Mouse (Mus musculus) liver, adult 2 months (tissue): ENCODE results near the gene Fbxl18.

Experiments
- CTCF ChIP-seq: fragments of 200-500 bp; IDR thresholded peaks from 2 replicates; pipeline ENCODE4 v1.5.1; 2011; ENCODE audit warnings: low read depth, low read length, control low read depth
- POLR2A ChIP-seq: fragments of 200-500 bp; IDR thresholded peaks from 2 replicates; pipeline ENCODE4 v1.6.1; 2011; ENCODE audit warnings: low read length, control low read depth; ENCODE audit not compliant: insufficient read depth; ENCODE audit errors: extremely low read depth

DNA sequence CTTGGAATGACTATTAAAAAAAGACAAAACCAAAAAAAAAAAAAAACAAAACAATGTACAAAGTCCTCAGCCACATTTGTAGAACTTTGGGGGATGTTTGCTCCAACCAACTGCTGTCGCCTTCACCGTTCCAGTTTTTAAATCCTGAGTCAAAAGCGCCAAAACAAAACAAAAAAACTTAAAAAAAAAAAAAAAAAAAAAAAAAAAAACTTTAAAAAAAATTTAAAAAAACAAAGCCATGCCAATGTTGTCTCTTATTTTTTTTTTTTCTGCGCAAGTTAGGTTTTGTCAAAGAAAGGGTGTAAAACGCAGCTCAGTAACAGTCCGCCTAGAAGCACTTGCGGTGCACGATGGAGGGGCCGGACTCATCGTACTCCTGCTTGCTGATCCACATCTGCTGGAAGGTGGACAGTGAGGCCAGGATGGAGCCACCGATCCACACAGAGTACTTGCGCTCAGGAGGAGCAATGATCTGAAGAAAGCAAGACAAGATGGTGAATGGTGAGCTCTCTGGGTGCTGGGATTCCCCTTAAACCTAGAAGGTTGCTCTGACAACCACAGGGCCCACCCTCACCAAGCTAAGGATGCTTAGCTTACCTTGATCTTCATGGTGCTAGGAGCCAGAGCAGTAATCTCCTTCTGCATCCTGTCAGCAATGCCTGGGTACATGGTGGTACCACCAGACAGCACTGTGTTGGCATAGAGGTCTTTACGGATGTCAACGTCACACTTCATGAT is 8.4 kb upstream of the Fbxl18 start:
- TF ChIP-seq CTCF (no peak), POLR2A (no peak)
